Mouse (Mus musculus) kidney, postnatal 0 days (tissue): ENCODE results near the gene Sdhc. TPM values are rescaled to one million over a fixed set of nuclear protein-coding genes. Genes with fewer than 3 reads are reported as not detected.
A peak's percentile ranks its signal among the peaks of the same experiment; 100 is the strongest.

Source experiments
- ATAC-seq: fragments of 200-750 bp; cut with Nextera tagmentation; replicated peaks from 2 replicates; pipeline ENCODE4 v1.8.0; 2017; ENCODE audit warnings: low read depth, moderate number of reproducible peaks, moderate TSS enrichment, moderate library complexity; ENCODE audit not compliant: low FRiP score
- DNase-seq: peaks from one replicate; pipeline ENCODE4 v3.0.0-alpha.2; 2016; ENCODE audit warnings: low spot score
- H3K27ac ChIP-seq: fragments of 300-500 bp; sonication (generic); 2 replicates; pipeline ENCODE4 v1.5.1; 2014; ENCODE audit warnings: mild to moderate bottlenecking
- H3K27me3 ChIP-seq: fragments of 300-500 bp; sonication (generic); 2 replicates; pipeline ENCODE4 v1.6.1; 2014; ENCODE audit warnings: low read length, mixed read lengths; ENCODE audit not compliant: insufficient read depth
- H3K36me3 ChIP-seq: fragments of 300-500 bp; sonication (generic); 2 replicates; pipeline ENCODE4 v1.6.1; 2014; ENCODE audit warnings: low read length, mixed read lengths; ENCODE audit not compliant: insufficient read depth
- H3K4me1 ChIP-seq: fragments of 300-500 bp; sonication (generic); replicated peaks from 2 replicates; pipeline ENCODE4 v1.6.1; 2014; ENCODE audit warnings: antibody characterized with exemption, low read length, mixed read lengths; ENCODE audit not compliant: insufficient read depth
- H3K4me2 ChIP-seq: fragments of 300-500 bp; sonication (generic); 2 replicates; pipeline ENCODE4 v1.6.1; 2014; ENCODE audit warnings: mild to moderate bottlenecking, low read length, moderate library complexity, mixed read lengths
- H3K4me3 ChIP-seq: fragments of 300-500 bp; sonication (generic); replicated peaks from 2 replicates; pipeline ENCODE4 v1.5.1; 2014; ENCODE audit warnings: low read depth, low read length
- H3K9ac ChIP-seq: fragments of 300-500 bp; sonication (generic); 2 replicates; pipeline ENCODE4 v1.6.1; 2014; ENCODE audit warnings: low read depth, low read length
- H3K9me3 ChIP-seq: fragments of 300-500 bp; sonication (generic); replicated peaks from 2 replicates; pipeline ENCODE4 v1.6.1; 2016; ENCODE audit warnings: low read length, inconsistent platforms, mixed read lengths
- CTCF ChIP-seq: IDR thresholded peaks from 2 replicates; pipeline ENCODE4 v1.5.1; 2016; ENCODE audit warnings: antibody characterized with exemption, low read depth, mild to moderate bottlenecking, moderate library complexity
- WGBS: fragments of 180-500 bp; shearing (Covaris S2); extraction: QIAGEN DNeasy Blood & Tissue Kit; methylation state at CpG from one replicate; pipeline ENCODE4 v1.1.7; 2014; 5-methylcytosine and 5-hydroxymethylcytosine counted together
- polyA plus RNA-seq: library from polyadenylated mRNA; unstranded; fragments of >200 nt; fragmentation: Nextera tagmentation; extraction: Ambion mirVana; gene quantifications from 2 replicates; pipeline ENCODE4 v1.2.1, GENCODE M21; 2015

Sdhc gene
- polyA plus RNA-seq, 1 experiment from 2014 or later, result 381 TPM

DNA sequence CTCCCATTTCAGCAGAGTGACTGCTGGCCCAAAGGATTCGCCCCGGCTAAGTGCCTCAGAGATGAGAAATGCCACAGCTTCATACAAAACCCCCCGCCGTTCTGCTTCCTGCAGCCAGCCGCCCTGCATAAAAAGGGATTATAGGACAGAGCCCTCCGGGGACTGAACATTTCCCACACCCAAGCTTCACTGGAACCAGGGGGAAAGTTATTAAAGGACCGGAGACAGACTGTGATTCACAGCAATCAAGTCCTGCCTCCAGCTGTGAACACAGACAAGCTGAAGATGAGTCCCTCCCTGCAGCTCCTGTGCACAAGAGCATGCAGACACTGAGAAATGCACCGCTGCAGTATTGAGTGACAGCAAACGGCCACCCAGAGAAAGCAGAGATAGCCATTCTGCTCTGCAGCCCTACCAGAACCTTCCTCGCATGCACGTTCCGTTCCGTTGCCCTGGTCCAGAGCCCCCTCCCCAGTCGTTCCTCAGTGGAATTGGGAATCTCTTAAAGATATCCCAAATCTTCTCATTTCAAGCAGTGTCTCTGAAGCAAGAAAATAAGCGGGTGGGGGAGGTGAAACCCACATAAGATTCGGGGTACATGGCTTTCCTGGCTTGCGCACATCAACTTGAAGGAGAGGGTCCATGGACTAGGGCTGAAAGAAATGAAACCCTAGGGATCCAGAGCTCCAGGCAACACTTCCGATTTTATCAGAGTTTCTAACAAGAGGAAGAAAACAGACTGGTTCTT lies 42.9 kb upstream of the Sdhc start:
- Histone ChIP-seq H3K4me2 (peak overlapping the region; percentile 54), H3K4me1 (peaks cover 28% of the 10 kb centered on the region), H3K27me3 (peaks cover 22% of the 10 kb centered on the region), H3K9me3 (no peaks in the 10 kb centered on the region), H3K4me3 (peak overlapping the region; percentile 24), H3K9ac (no peak overlapping the region), H3K27ac (no peak overlapping the region; the same call in 1 of the 2 replicates), H3K36me3 (no peaks in the 10 kb centered on the region)
- DNase-seq (peak; percentile 52), ATAC-seq (no peak)
- 4% methylated on average over 18 of the region's 18 CpGs for WGBS
- no peak for TF ChIP-seq CTCF

GRCm38 (mm10) chr1:171192283-171192682 lies 41.9 kb upstream of the Sdhc start:
- no peak for TF ChIP-seq CTCF
- Histone ChIP-seq H3K36me3 (no peaks in the 10 kb centered on the region), H3K9ac (no peak overlapping the region), H3K4me2 (peak overlapping the region; percentile 54; the same call in 1 of the 2 replicates), H3K27ac (no peak overlapping the region), H3K4me1 (peaks cover 28% of the 10 kb centered on the region), H3K9me3 (no peaks in the 10 kb centered on the region), H3K4me3 (no peak overlapping the region), H3K27me3 (peaks cover 22% of the 10 kb centered on the region)
- WGBS, result 47% methylated on average over 10 of the region's 10 CpGs
- ATAC-seq (no peak), DNase-seq (no peak)

DNA sequence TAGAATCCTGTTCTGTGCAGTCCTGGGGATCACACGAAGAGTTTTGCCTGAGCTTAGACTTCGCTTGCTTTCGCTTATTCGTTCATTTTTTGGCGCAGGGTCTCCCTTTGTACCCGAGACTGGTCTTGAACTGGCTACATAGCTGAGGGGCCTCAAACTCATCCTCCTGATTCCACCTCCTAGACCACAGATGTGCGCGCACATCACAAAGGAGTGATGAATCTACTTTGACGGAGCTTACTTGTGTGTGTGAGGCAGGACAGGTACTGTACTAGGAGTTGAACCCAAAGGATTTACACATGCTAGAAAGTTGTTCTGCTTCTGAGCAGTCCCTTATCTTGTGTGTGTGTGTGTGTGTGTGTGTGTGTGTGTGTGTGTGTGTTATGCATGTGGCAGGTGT lies 40.4 kb upstream of the Sdhc start:
- 93% methylated on average over 9 of the region's 9 CpGs for whole genome bisulfite sequencing
- ATAC-seq (no peak), DNase-seq (no peak)
- no peaks in the 10 kb centered on the region for H3K9me3 ChIP-seq
- no peaks in the 10 kb centered on the region for H3K36me3 ChIP-seq
- peaks cover 21% of the 10 kb centered on the region for H3K27me3 ChIP-seq
- H3K4me1 ChIP-seq, result peaks cover 24% of the 10 kb centered on the region
- no peak overlapping the region for H3K27ac ChIP-seq
- TF ChIP-seq CTCF, result no peak
- H3K4me3 ChIP-seq, result no peak overlapping the region
- no peak overlapping the region for H3K9ac ChIP-seq
- no peak overlapping the region for H3K4me2 ChIP-seq

DNA sequence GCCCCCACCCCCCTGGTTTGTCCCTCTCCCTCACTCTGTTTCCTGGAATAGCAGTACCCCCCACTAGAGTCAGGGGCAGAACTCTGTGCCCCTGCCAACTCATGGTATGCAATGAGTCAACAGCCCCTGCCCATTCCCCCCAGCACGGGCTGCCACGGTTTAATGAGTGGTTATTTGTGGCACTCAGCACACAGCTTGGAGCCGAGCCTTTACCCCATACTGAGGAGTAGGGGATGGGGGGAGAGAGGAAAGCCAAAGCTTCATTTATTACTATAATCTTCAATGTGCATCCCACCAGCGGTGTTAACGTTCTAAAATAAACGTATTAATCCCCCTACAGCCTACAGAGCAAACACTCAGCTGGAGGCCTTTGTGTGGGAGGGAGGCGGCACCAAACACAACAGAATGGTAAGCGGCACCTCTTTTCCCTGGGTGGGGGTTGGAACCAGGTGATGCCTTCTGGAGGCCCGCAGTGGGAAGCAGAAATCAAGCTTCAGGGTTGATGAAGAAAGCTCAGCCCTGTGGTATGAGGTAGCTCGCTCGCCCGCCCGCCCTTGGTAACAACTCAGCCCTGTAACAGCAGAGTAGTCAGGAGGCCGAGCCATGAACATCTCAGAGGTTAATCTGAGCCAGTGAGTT lies 39.2 kb upstream of the Sdhc start:
- H3K4me1 ChIP-seq, result peaks cover 16% of the 10 kb centered on the region
- ATAC-seq, result 0 out of 2 replicates have a peak, but pooled peaks have one; percentile 27
- WGBS, result 51% methylated on average over 14 of the region's 14 CpGs
- no peak overlapping the region for H3K4me2 ChIP-seq
- no peaks in the 10 kb centered on the region for H3K9me3 ChIP-seq
- no peak overlapping the region for H3K9ac ChIP-seq
- no peaks in the 10 kb centered on the region for H3K36me3 ChIP-seq
- H3K27ac ChIP-seq, result no peak overlapping the region
- no peak overlapping the region for H3K4me3 ChIP-seq
- peaks cover 13% of the 10 kb centered on the region; the same call in 1 of the 2 replicates for H3K27me3 ChIP-seq
- DNase-seq, result no peak
- no peak for TF ChIP-seq CTCF

DNA sequence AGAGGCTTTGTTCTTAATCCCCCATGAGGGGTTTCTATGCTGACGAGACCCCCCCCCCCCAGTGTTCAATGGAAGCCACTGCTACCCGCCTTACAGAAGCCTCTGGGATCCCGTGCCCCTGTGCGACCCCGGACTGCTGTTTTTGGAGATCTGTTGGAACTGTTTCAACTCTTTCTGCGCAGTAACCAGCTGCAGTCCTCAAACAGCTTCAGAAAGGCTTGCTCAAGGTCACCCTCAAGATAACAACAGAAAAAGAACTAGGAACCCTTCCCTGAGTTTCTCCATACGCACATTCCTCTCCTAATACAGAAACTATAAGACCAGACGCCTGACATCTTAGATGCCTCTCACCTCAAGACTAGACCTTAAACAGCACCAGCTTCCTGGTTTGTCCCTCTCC lies 38.6 kb upstream of the Sdhc start:
- ATAC-seq, result no peak
- H3K27ac ChIP-seq, result no peak overlapping the region

GRCm38 (mm10) chr1:171187851-171188700 lies 37.7 kb upstream of the Sdhc start:
- Histone ChIP-seq H3K27me3 (no peaks in the 10 kb centered on the region), H3K4me3 (no peak overlapping the region), H3K4me1 (peaks cover 7% of the 10 kb centered on the region), H3K27ac (no peak overlapping the region), H3K36me3 (no peaks in the 10 kb centered on the region), H3K9me3 (no peaks in the 10 kb centered on the region), H3K4me2 (no peak overlapping the region), H3K9ac (no peak overlapping the region)
- no peak for TF ChIP-seq CTCF
- DNase-seq (no peak), ATAC-seq (no peak)
- WGBS, result 62% methylated on average over 13 of the region's 13 CpGs

More for the DNA sequence above, 38.6 kb upstream of the Sdhc start:
- DNase-seq, result peak; percentile 59
- TF ChIP-seq CTCF, result no peak
- peaks cover 8% of the 10 kb centered on the region; the same call in 1 of the 2 replicates for H3K27me3 ChIP-seq
- H3K9ac ChIP-seq, result no peak overlapping the region
- no peaks in the 10 kb centered on the region for H3K9me3 ChIP-seq
- peaks cover 16% of the 10 kb centered on the region for H3K4me1 ChIP-seq
- no peaks in the 10 kb centered on the region for H3K36me3 ChIP-seq
- H3K4me2 ChIP-seq, result 0 out of 2 replicates have a peak overlapping the region, but pooled peaks have one; percentile 30
- WGBS, result 46% methylated on average over 8 of the region's 8 CpGs
- H3K4me3 ChIP-seq, result no peak overlapping the region
